Mouse (Mus musculus): ENCODE results near the gene Creb3l4.

Creb3l4 gene

DNA sequence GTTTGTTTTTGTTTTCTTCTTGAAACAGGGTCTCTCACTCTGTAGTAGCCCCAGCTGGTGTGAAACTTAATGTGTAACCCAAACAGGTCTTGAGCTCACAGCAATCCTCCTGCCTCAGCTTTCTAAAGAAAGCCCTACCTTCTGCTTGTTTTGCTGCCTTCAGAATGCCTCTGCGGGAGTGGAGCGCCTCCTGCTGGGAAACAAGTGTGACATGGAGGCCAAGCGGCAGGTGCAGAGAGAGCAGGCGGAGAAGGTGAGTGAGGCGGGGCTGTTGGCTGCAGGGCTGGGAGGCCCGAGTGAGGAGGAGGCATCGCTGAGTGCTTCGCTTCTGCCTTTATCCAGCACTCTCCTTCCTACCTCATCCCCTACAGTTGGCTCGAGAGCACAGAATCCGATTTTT is 19.0 kb downstream of the Creb3l4 start:
- DNase-seq = no peak

DNA sequence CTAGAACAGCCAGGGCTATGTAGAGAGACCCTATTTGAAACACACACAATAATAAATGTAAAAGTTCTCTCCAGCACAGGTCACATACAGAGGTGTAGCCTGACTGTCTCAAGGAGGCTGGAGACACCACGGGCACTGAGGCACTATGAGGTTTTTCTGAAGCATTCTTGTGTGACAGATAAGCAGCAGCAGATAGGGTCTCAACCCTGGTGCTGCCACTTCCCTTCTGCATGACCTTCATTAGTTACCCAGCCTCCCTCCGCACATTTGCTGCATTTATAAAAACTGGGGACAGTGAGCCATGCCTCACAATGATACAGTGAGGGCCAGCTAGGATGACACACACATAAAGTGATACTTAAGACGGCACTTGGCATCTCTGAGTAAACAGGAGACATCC is 20.4 kb downstream of the Creb3l4 start:
- no peak for DNase-seq

DNA sequence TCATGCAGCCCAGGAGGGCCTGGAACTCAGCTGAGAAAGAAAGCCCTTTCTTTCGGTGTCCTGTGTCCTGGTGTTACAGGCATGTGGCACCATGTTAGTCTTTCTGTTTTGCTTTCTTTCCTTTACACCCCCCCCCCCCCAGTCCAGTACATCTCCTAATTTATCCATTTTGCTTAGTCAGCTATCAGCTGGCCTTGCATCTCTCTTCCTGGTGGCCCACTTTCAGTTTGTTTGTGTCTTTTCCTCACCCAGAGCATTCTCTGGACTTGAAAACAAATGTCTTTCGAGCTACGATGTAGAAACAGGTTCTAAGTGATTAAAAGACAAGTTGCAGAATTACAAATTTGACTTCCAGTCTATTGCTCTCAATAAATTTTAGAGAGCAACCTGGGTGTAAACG is 20.9 kb downstream of the Creb3l4 start:
- DNase-seq = no peak

DNA sequence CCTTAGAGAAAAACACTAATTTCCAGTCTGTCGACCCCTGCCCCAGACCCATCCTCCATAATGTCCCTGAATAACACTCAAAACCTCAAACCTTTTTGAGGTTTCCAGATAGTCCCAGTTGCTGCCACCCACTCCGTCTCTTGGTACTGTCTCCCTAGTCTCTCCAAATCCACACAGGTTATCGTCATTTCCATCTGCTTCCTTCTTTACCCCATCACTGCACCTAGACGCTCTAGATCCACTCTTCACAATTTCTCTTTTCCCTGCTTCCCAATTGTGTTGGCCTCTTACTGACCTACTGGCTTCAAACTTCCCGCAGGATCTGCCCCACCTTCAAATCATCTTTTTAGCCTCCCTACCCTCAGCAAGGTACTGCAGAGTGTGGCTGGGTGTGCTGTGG is 22.2 kb downstream of the Creb3l4 start:
- no peak for DNase-seq

DNA sequence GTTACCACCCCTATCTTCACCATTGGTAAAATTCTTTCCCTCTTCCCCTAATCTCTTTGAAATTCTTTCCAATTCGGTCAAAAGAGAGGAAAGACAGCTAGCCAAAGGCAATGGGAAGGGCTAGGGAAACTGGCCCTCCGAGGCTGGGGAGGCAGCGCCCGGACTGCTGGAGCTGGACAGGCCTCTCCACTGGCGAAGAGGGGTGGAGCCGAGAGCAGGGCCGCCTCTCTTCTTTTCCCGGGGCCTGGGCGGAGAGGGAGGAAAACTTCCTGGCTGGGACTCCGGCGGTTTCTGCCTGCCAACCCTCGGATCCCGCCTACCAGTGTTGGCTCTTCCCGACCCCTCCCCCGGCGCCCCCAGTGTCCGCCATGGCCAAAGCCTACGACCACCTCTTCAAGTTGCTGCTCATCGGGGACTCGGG is 22.8 kb downstream of the Creb3l4 start:
- peak; percentile 41 for DNase-seq

DNA sequence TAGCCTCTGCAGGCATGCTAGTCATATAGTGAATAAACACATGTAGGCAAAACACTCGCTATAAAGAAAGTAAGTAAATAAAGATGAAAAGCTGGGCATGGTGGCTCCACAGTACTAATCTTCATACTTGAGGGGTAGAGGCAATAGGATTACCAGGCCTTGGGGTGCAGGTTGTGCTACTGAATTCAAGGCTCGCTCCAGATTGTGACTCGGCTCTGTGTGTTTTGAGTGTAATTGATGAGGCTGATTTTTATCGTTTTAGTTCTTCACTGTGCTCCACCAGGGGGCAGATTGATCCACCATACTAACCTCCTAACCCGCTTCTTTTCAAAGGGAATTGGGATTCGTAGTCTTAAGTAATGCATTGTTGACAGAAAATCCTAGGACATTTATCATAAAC is 23.2 kb downstream of the Creb3l4 start:
- DNase-seq = peak; percentile 53

DNA sequence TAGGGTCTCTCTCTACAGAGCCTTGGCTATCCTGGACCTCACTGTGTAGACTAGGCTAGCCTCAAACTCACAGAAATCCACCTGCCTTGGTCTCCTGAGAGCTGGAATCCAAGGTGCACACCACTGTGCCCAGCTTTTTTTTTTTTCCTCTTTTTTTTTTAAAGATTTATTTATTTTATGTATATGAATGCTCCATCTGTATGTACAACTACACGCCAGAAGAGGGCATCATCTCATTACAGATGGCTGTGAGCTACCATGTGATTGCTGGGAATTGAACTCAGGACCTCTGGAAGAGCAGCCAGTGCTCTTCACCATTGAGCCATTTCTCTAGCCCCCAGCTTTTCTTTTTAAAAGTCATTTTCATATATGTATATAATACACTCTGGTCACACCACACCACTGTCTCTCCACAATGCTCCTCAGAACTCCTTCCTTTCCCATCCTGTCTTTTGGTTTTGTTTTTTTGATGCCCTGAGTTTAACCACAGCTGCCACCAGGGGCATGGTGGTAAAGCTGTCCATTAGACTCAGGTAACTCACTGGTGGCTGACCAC is 27.4 kb downstream of the Creb3l4 start:
- DNase-seq = no peak

DNA sequence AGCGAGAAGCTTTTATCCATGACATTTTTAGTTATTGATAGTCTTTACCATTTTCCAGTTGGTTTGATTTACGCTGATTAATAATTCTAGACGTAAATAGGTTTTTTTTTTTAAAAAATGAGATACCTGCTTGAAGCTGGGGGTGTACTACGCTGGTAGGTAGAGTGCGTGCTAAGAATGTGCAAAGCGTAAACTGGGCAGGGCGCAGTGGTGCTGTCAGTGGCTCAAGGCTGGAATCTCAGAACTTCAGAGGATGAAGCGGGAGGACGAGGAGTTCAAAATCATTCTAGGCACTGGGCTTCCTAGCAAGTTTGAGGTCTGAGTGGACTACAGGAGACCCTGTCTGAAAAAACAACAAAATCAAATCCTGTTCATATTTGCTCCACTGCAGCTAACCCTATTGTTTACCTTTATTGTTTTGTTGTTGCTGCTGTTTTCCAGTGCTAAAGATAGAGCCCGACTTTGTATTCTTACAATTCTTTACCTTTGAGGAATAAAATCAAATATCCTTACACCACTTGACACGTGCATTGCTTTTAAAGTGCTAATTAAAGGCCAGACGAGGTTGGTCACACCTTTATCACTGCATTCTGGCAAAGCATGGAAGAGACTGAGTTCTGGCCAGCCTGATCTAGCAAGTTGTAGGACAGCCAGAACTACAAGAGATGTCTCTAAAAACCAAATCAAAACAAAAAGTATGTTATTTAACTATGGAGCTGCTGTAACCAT is 29.2 kb downstream of the Creb3l4 start:
- peak; percentile 14 for DNase-seq

DNA sequence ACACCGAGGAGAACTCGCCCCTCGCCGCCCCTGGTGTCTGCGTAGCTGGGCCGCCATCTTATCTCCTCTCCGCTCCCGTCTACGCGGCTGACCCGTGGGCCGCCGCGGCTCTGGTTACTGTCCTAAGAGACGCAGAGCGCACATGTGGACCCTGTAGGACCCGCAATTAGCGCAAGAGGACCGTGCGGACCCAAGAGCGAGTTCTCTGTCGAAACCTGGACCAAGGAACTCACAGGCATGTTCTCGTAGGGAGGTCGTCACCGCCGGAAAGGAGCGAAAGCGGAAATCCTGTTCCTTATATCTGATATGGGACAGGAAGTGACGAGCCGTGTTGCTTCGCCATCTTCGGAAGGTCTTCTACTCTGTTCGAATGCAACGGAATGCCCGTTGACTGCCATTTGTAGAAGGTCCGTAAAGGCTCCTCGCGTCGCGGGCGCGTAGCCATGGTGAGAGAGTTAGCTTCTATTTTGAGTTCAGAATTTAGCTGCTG is 29.9 kb downstream of the Creb3l4 start, which contains the start of the genes Rps27 and Rab13:
TSS of gene Rps27 (minus strand) at position 275 of the 490 bp plus-strand sequence.
TSS of gene Rab13 (plus strand) at position 319 of the 490 bp plus-strand sequence.
- DNase-seq = peak; percentile 76

DNA sequence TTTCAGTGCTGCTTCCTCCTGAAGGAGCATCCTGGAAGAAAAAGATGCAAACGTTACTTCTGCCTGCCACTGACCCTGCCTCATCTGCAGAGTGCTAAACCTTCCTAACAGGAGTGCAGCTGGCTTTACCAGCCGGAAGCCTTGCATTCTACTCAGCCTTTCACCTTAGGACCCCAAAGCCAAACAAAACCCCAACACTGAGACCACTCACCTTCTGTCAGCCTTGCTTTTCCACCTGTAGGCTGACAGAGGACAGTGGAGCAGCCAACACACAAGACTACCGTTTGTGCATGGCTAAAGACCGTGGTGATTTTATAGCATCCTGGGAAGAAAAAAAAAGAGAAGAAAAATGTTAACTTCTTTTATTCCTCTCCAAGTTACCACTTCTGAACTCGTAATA is 30.6 kb downstream of the Creb3l4 start:
- no peak for DNase-seq

DNA sequence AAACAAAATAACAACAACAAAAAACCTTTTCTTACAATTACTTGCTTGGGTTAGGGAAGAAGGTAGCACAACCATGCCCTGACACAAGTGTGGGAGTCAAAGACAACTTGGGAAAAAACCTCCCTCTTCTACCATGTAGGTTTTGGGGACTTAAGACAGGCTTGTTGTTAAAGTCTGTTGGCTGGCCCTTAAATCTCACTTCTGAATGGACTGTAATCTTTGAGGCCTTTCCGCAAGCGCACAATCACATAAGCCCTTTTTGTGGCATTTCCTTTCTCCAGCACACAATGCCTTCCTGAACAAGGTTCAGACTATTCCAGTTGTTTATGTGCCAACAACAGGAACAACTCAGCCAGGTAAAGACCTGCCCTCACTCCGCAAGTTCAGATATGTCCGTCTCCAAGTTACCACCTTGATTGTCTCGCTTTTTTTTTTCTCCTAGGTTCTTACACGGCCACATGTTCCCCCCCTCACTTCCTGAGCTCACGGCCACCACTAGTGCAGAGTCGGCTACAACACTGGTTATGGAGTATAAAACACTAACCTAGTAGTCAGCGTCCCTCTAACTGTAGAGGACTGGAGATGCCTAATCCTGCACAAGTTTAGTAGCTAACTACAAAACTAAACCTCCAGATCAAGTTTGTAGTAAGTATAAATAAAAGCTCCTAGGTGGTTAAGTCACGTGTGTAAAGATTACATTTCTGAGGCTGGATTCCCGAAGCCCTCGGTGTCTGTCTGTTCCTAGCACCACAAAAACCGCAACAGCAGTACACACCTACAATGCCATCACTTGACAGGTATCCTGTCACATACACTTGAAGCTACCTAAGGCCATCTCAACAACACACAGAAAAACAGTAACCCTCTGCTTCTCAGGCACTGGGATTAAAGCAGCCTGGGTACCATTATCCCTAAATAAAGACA is 31.6 kb downstream of the Creb3l4 start:
- DNase-seq = no peak

DNA sequence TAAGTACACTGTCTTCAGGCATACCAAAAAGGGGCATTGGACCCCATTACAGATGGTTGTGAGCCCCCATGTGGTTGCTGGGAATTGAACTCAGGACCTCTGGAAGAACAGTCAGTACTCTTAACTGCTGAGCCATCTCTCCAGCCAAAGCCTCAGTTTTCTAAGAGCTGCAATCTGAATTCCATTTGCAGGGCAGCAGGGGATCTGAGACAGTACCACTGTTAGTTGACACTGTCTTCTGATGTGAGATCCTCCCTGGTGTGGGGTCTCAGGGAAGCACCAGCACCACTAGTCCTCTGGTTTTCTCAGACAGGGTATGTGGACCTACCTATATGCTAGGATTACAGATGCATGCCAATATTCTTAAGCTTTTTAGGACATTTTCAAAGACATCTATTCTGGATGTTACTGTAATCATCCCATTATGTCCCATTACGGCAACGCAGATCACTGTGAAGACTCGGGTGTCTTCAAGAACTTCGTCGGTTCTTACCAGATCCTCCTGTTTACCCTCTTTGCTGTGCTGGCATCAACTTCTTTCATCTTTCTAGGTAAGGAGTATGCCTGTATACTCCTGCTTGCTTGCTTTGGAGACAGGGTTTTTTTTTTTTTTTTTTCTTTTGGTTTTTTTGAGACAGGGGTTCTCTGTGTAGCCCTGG is 33.3 kb downstream of the Creb3l4 start:
- DNase-seq = no peak

DNA sequence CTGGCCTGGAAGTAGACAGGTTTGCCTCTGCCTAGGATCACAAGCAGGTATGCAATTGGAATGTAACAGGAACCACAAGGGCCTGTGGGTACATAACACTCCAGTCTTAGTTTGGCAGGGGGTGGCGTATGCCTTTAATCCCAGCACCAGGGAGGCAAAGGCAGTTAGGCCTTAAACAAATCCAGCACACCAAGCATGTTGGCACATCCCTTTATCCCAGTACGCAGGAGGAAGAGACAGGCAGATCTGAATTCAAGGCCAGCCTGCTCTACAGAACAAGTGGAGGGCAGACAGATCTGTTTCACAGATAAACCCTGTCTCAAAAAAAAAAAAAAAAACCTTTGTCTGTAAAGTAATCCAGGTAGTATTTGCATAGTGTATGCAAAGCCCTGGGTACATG is 34.6 kb downstream of the Creb3l4 start:
- DNase-seq = no peak

DNA sequence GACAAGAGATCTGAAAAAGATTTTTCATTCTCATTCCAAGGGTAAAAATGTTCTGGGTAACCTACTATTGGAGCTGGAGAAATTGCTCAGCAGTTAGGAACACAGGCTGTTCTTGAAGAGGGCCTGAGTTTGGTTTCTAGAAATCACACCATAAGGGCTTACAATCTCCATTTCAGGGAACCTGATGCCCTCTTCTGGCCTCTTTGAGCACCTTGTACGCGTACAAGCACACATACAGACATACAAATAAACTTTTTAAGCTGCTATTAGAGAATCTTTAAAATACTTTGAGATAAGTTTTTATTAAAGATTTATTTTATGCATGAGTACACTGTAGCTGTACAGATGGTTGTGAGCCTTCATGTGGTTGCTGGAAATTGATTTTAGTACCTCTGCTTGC is 38.7 kb downstream of the Creb3l4 start:
- no peak for DNase-seq

DNA sequence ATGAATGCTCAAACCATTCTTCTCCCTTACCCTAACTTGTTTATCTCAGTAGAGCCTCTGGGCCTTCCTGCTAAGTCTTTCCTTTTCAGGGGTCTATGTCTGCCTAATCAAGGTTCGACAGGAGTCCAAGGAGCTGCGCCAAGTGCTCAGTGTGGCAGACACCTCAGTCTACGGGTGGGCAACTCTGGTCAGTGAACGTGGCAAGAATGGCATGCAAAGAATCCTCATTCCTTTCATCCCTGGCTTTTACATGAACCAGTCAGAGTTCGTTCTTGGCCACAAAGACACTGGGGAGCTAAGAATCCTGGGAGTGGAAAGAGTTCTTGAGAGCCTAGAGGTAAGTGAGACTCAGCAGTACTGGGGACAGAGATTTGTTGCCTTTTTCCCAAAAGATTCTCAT is 39.7 kb downstream of the Creb3l4 start:
- DNase-seq = no peak

DNA sequence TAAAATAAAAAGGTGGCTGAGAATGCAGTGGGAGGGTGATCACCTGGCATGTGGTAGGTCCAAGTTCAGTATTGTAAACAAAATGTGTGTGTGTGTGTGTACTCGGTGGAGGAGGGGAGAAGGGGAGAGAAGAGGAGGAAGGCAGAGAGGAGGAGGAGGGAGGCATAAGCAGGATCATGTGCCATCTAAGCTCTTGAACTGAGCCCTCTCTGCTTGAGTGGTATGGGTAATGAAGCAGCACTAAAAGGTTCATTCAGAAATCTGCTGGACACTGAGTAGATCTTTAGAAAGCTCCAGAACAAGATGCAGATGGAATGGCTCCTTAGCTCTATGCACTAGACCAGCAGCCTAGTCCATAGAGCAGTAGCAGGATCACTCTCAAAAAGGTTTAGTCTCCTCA is 40.4 kb downstream of the Creb3l4 start:
- no peak for DNase-seq

DNA sequence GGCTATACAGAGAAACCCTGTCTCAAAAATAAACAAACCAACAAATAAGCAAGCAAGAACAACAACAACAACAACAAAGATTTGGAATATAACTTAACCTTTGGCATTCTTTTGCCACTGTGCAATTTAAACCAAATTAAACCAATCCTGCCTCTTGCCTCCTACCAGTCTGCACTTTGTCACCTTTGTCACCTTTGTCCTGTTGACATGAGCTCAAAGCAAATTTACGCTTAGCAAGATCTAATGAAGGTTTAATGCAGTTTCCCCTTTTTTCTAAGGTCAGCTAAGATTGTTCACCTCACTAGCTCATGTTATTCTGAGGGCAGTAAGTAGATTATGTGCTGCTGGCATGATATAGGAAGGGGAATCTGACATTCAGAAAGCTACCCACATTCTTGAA is 45.8 kb downstream of the Creb3l4 start:
- no peak for DNase-seq

DNA sequence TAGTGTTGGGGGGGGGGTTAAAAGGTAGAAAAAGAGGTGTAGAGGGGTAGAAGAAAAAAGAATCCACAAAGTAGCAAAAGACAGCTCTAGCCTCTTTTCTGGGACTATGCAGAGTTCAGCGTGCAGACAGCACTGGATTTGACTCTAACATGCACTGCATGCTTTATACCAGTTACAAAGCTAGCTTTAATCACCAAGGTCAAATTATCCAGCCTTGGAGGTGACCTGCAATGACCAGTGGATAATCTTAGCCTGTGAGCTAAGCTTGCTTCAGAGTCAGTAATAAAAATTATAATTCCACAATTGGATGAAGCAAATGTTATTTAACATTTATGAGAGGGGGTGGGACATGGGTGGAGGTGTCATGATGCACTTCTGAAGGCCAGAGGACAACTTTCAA is 47.7 kb downstream of the Creb3l4 start:
- DNase-seq = no peak

DNA sequence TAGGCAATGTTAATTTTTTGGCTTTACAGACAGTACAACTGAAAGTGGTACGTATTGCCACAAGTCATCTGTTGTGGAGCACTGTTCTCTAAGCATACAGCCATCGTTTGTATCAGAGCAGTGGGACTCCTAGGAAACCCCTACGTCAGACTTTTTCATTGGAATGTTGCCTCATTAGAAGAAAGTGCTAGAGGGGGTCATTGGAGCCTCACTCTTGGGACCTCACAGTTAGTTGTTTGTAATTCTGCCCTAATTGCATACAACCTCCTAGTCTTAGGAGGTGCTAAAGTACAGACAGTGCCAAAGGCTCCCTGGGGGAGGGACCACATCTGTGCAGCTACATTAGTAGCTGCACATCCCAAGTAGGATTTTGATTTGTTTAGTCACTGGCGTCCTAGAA is 48.6 kb downstream of the Creb3l4 start:
- DNase-seq = no peak

DNA sequence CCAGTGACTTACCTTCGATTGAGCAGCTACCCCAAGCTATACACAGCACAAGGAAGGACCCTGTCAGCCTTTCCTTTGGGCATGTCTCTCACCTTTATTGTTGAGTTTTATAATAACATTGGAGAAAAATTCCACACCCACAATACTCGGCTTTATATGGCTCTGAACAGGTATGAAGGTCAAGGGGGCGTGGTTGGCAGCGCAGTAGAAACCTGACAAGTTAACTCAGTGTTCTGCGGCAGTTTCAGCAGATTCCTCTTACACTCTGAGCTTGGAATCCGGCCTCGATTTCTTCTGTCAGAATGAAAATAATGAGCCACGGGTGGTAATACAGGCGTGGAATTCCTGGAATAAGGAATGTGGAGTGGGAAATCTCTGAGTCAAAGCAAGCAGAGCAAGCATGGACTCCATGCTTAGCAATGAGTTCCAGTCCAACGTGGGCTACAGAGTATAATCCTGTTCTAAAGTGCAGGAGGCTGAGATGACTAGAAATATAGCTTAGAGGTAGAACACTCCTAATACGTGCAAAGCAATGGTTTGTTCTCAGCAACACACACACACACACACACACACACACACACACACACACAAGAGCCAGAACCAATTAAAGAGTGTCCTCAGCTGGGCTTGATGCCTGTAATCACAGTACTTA is 52.3 kb downstream of the Creb3l4 start:
- no peak for DNase-seq

All from right cerebral cortex, postnatal 4 days (tissue).